Mouse (Mus musculus) heart, adult 2 months (tissue): ENCODE data around the gene Sept5.

ENCODE experiments used
- CTCF ChIP-seq: fragments of 200-600 bp; IDR thresholded peaks from 2 replicates; pipeline ENCODE4 v1.8.1; 2022; ENCODE audit warnings: antibody characterized with exemption, mild to moderate bottlenecking, moderate library complexity
- EP300 ChIP-seq: fragments of 200-500 bp; IDR thresholded peaks from 2 replicates; pipeline ENCODE4 v1.6.1; 2011; ENCODE audit warnings: low read depth, low read length, control low read depth; ENCODE audit not compliant: insufficient read depth
- POLR2A ChIP-seq: fragments of 200-500 bp; IDR thresholded peaks from 2 replicates; pipeline ENCODE4 v1.6.1; 2011; ENCODE audit warnings: mild to moderate bottlenecking, low read depth, low read length, control low read depth; ENCODE audit not compliant: insufficient read depth

GRCm38 (mm10) chr16:18589080-18589621, 40.6 kb downstream of the Sept5 start:
- TF ChIP-seq POLR2A (no peak), EP300 (no peak), CTCF (no peak)
